Mouse (Mus musculus): ENCODE results near the gene Ttc39b. TPM values are rescaled to one million over a fixed set of nuclear protein-coding genes. Genes with fewer than 3 reads are reported as not detected.

The Ttc39b gene
- total RNA-seq, 4 experiments from 2014 or later = 52.4 to 61.8 (median 54.5) TPM

GRCm38 (mm10) chr4:83198123-83198522 lies 125.9 kb downstream of the Ttc39b start:
- no peak for DNase-seq (ENCODE audit: low spot score in 2 of 2)

- DNase-seq (ENCODE audit: low spot score in 2 of 2) = no peak
These were observed 134.3 kb downstream of the Ttc39b start for GRCm38 (mm10) chr4:83189736-83190135.

- no peak for DNase-seq (ENCODE audit: low spot score in 2 of 2)
These were observed 136.7 kb downstream of the Ttc39b start for GRCm38 (mm10) chr4:83187324-83187723.

GRCm38 (mm10) chr4:83186448-83186847 lies 137.6 kb downstream of the Ttc39b start:
- DNase-seq (ENCODE audit: low spot score in 2 of 2) = no peak

- DNase-seq (ENCODE audit: low spot score in 2 of 2) = peak; percentile 15 to 40
These were observed 140.6 kb downstream of the Ttc39b start for GRCm38 (mm10) chr4:83183288-83183930.

- no peak for DNase-seq (ENCODE audit: low spot score in 2 of 2)
These were observed 141.6 kb downstream of the Ttc39b start for GRCm38 (mm10) chr4:83182178-83183068.

GRCm38 (mm10) chr4:83177471-83177870 lies 146.6 kb downstream of the Ttc39b start:
- no peak for DNase-seq (ENCODE audit: low spot score in 2 of 2)

GRCm38 (mm10) chr4:83174946-83175345 lies 149.1 kb downstream of the Ttc39b start:
- no peak for DNase-seq (ENCODE audit: low spot score in 2 of 2)

GRCm38 (mm10) chr4:83172278-83172677 lies 151.8 kb downstream of the Ttc39b start:
- DNase-seq (ENCODE audit: low spot score in 2 of 2) = no peak

- no peak for DNase-seq (ENCODE audit: low spot score in 2 of 2)
These were observed 153.3 kb downstream of the Ttc39b start for GRCm38 (mm10) chr4:83170741-83171140.

Other genes with a start within 250 kb of the Ttc39b start
- gene Snapc3, start 93.5 kb upstream of the Ttc39b start, total RNA-seq (2022) = 10 to 100 TPM; 33.7 to 38.5 (median 35.4) TPM
- 100 to 1,000 TPM; 206 to 215 (median 209) TPM for gene Psip1, start 162.2 kb upstream of the Ttc39b start, total RNA-seq (2022)
- gene Ccdc171, start 201.3 kb upstream of the Ttc39b start, total RNA-seq (2022) = 1 to 10 TPM; 3.8 to 4.5 (median 3.8) TPM